Mouse (Mus musculus) kidney, embryonic 14.5 days (tissue): ENCODE measurements at regions not wholly inside any gene's neighbourhood (a gene's known extent, or its start where the extent isn't known, plus 50 kb on each side); places are given as distances from the start of the nearest gene placed in this dataset.

Source experiments
- ATAC-seq: fragments of 200-750 bp; cut with Nextera tagmentation; 2 replicates; pipeline ENCODE4 v1.8.0; 2017; ENCODE audit warnings: moderate number of reproducible peaks, mild to moderate bottlenecking, moderate TSS enrichment, moderate library complexity; ENCODE audit not compliant: low FRiP score, low TSS enrichment
- H3K27ac ChIP-seq: fragments of 300-500 bp; sonication (generic); 2 replicates; pipeline ENCODE4 v1.5.1; 2014; ENCODE audit warnings: low read depth, mild to moderate bottlenecking, low read length, moderate library complexity, mixed read lengths
- H3K27me3 ChIP-seq: fragments of 300-500 bp; sonication (generic); 2 replicates; pipeline ENCODE4 v1.6.1; 2014; ENCODE audit warnings: mild to moderate bottlenecking, low read length; ENCODE audit not compliant: control insufficient read depth, insufficient read depth
- H3K36me3 ChIP-seq: fragments of 300-500 bp; sonication (generic); 2 replicates; pipeline ENCODE4 v1.6.1; 2014; ENCODE audit warnings: low read length, mixed read lengths; ENCODE audit not compliant: control insufficient read depth, insufficient read depth
- H3K4me1 ChIP-seq: fragments of 300-500 bp; sonication (generic); 2 replicates; pipeline ENCODE4 v1.6.1; 2014; ENCODE audit warnings: low read length, mixed read lengths; ENCODE audit not compliant: control insufficient read depth, insufficient read depth
- H3K4me2 ChIP-seq: fragments of 300-500 bp; sonication (generic); replicated peaks from 2 replicates; pipeline ENCODE4 v1.6.1; 2014; ENCODE audit warnings: low read depth, mild to moderate bottlenecking, low read length
- H3K4me3 ChIP-seq: fragments of 300-500 bp; sonication (generic); 2 replicates; pipeline ENCODE4 v1.5.1; 2014; ENCODE audit warnings: mild to moderate bottlenecking, low read length
- H3K9ac ChIP-seq: fragments of 300-500 bp; sonication (generic); 2 replicates; pipeline ENCODE4 v1.6.1; 2014; ENCODE audit warnings: low read depth, mild to moderate bottlenecking, low read length, moderate library complexity
- H3K9me3 ChIP-seq: fragments of 300-500 bp; sonication (generic); 2 replicates; pipeline ENCODE4 v1.6.1; 2016; ENCODE audit warnings: low read length; ENCODE audit not compliant: control insufficient read depth
- WGBS: fragments of 180-500 bp; shearing (Covaris S2); extraction: QIAGEN DNeasy Blood & Tissue Kit; methylation state at CpG from one replicate; pipeline ENCODE4 v1.1.7; 2014; 5-methylcytosine and 5-hydroxymethylcytosine counted together

- Histone ChIP-seq H3K27ac (no peak overlapping the region), H3K4me2 (no peak overlapping the region), H3K9ac (no peak overlapping the region), H3K4me3 (no peak overlapping the region), H3K27me3 (no peaks in the 10 kb centered on the region), H3K36me3 (no peaks in the 10 kb centered on the region), H3K4me1 (no peaks in the 10 kb centered on the region), H3K9me3 (no peaks in the 10 kb centered on the region)
- 58% methylated on average over 5 of the region's 5 CpGs for WGBS
- no peak; the same call in 1 of the 2 replicates for ATAC-seq
Measured at GRCm38 (mm10) chr1:194334752-194335719, 283.0 kb upstream of the Plxna2 start.

DNA sequence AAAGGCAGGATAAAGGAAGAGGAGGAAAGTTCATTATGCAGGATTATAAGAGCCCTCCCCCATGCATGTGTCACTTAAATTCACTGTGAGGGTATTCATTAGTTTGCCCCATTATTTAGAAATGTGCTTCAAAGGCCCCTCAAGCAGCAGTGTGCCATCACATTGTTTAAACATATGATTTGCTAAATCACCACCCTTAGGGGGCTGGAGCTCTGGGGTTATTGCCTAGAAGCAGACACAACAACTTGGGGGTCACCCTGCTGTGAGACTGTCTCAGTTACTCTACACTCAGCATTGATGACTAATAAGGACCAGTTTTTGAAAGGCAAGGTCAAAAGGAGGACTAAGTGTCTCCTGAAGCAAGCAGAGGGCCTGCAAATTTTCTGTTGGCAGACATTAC, 285.4 kb upstream of the Plxna2 start:
- Histone ChIP-seq H3K36me3 (no peaks in the 10 kb centered on the region), H3K27ac (no peak overlapping the region), H3K9me3 (no peaks in the 10 kb centered on the region), H3K4me3 (no peak overlapping the region), H3K9ac (no peak overlapping the region), H3K4me2 (no peak overlapping the region), H3K4me1 (no peaks in the 10 kb centered on the region), H3K27me3 (no peaks in the 10 kb centered on the region)
- no peak for ATAC-seq

DNA sequence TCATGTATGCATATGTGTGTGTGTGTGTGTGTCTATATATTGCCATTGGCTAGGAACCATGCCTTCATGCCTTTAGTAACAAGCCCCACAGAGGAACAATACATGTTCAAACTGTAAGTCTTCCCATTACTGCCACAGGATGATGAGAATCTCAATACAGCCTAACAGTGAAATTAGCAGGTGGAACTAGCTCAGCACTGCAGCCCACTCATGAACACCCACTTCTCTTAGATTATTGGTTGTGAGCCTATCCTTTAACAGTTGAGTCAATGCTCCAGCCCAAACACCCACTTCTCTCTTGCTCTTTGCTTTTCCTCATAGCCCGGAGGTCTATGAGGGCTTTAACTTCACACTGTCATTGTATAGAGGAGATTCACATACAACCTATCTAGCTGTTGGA, 287.5 kb upstream of the Plxna2 start:
- 90% methylated on average over 1 of the region's 1 CpGs for WGBS
- no peaks in the 10 kb centered on the region for H3K9me3 ChIP-seq
- no peaks in the 10 kb centered on the region for H3K36me3 ChIP-seq
- H3K4me1 ChIP-seq, result no peaks in the 10 kb centered on the region
- H3K27ac ChIP-seq, result no peak overlapping the region
- ATAC-seq, result no peak
- H3K4me2 ChIP-seq, result no peak overlapping the region
- no peaks in the 10 kb centered on the region for H3K27me3 ChIP-seq
- H3K4me3 ChIP-seq, result no peak overlapping the region
- H3K9ac ChIP-seq, result no peak overlapping the region

DNA sequence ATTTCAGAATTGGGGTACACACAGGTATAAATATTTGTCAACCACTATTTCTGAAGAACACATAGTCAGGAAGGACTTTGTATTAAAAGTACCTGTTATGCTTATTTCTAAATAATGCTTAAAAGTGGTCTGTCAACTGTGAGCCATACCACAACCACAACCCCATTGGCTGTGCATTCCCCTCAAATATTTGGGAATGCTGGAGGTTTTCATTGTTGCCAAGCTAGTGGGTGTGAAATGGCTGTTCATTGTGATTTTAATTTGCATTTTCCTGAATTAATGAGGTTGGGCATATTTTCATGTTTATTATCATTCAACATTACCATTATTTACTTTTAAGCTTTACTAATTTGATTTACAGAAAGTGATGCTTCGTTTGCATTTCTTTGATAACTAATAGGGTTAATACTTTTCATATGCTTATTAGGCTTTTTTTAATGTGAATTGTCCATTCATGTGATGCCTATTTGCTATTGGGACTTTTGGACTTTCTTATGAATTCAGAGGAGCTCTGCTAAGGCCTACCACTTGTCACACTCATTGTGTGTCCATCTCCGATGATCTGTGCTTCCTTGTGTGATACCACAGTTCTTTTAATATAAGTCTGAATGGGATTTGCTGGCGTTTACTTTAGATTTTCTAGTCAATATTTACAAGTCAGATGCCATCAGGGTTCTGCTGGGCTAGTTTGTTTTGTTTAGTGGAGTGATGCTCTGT, 297.5 kb upstream of the Plxna2 start:
- no peak overlapping the region for H3K4me2 ChIP-seq
- no peak overlapping the region for H3K4me3 ChIP-seq
- no peaks in the 10 kb centered on the region for H3K27me3 ChIP-seq
- no peak overlapping the region for H3K27ac ChIP-seq
- no peaks in the 10 kb centered on the region for H3K36me3 ChIP-seq
- no peaks in the 10 kb centered on the region for H3K4me1 ChIP-seq
- no peaks in the 10 kb centered on the region; the same call in 1 of the 2 replicates for H3K9me3 ChIP-seq
- no peak for ATAC-seq
- no peak overlapping the region for H3K9ac ChIP-seq
- 86% methylated on average over 3 of the region's 3 CpGs for WGBS

DNA sequence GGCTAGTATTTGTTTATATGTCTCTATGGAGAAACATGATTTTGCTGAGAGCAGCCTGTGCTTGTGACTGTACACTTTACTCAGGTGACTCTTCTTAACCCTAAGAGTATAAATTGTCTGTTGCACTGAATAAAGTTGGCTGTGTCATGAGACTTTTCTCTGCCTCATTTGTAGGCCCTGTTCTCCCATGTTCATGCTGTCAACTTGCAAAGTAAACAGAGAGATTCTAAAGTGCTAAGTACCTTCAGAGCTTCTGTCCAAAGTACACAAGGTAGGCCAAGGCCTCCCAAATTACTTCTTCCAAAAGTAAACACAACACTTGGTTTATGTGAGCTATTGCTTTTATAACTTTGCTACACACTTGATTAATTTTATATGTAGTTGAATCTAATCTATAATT, 299.7 kb upstream of the Plxna2 start:
- Histone ChIP-seq H3K4me3 (no peak overlapping the region), H3K36me3 (no peaks in the 10 kb centered on the region), H3K9ac (no peak overlapping the region), H3K4me1 (no peaks in the 10 kb centered on the region), H3K4me2 (no peak overlapping the region), H3K9me3 (no peaks in the 10 kb centered on the region; the same call in 1 of the 2 replicates), H3K27ac (no peak overlapping the region), H3K27me3 (no peaks in the 10 kb centered on the region)
- ATAC-seq, result no peak

DNA sequence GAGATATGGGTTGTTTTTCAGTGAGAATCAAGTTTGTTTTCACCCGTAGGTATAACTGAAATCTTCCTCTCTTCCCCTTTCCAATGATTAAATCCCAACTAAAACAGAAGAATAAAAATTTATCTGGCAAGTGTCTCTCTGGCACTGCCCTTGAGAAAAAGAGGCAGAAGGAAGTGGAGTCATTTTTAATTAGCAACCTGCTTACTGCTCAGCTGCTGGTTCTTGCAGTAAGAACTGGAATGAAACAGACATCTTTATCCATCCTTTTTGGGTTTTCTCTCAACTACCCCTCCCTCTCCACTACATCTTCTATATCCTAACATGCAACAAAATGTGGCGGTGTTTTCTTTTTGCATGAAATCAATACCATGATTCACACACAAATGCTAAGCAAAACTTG, 302.4 kb upstream of the Plxna2 start:
- no peak overlapping the region for H3K4me2 ChIP-seq
- no peak for ATAC-seq
- no peak overlapping the region for H3K4me3 ChIP-seq
- no peak overlapping the region for H3K27ac ChIP-seq
- no peaks in the 10 kb centered on the region for H3K36me3 ChIP-seq
- no peak overlapping the region for H3K9ac ChIP-seq
- WGBS, result 92% methylated on average over 2 of the region's 2 CpGs
- no peaks in the 10 kb centered on the region; the same call in 1 of the 2 replicates for H3K9me3 ChIP-seq
- H3K4me1 ChIP-seq, result no peaks in the 10 kb centered on the region
- no peaks in the 10 kb centered on the region for H3K27me3 ChIP-seq

- peak; percentile 79; the same call in 1 of the 2 replicates for ATAC-seq
- no peaks in the 10 kb centered on the region for H3K27me3 ChIP-seq
- H3K36me3 ChIP-seq, result no peaks in the 10 kb centered on the region
- H3K4me2 ChIP-seq, result no peak overlapping the region
- no peaks in the 10 kb centered on the region for H3K9me3 ChIP-seq
- H3K4me3 ChIP-seq, result no peak overlapping the region
- no peaks in the 10 kb centered on the region; the same call in 1 of the 2 replicates for H3K4me1 ChIP-seq
- H3K9ac ChIP-seq, result no peak overlapping the region
- no peak overlapping the region for H3K27ac ChIP-seq
- WGBS, result 3% methylated on average over 2 of the region's 2 CpGs
Measured at GRCm38 (mm10) chr1:194310373-194310772, 307.6 kb upstream of the Plxna2 start.

DNA sequence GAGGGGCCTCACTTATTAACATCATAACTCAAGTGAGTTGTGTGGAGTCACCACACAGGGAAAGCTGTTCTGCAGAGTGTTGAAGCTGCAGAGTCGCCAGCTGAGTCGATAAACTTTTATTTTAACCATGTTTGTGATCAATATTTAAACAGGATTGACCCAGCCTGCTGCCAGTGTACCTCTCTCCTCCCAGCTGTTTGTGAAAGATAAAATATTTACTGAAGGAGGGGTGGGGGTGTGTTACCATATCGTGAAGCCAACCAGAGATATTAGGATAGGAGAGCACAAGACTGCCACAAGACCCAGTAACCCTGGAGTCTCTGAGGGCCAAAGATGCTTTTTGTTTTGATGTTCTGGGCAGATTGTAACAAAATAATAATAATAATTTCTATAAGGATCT, 309.4 kb upstream of the Plxna2 start:
- no peak overlapping the region for H3K4me3 ChIP-seq
- H3K4me1 ChIP-seq, result no peaks in the 10 kb centered on the region; the same call in 1 of the 2 replicates
- no peaks in the 10 kb centered on the region for H3K36me3 ChIP-seq
- no peak overlapping the region for H3K9ac ChIP-seq
- WGBS, result 86% methylated on average over 3 of the region's 3 CpGs
- H3K4me2 ChIP-seq, result no peak overlapping the region
- no peaks in the 10 kb centered on the region for H3K9me3 ChIP-seq
- no peak overlapping the region for H3K27ac ChIP-seq
- no peak for ATAC-seq
- no peaks in the 10 kb centered on the region for H3K27me3 ChIP-seq

GRCm38 (mm10) chr1:194303951-194304350, 314.1 kb upstream of the Plxna2 start:
- ATAC-seq, result no peak
- no peak overlapping the region for H3K9ac ChIP-seq
- no peaks in the 10 kb centered on the region for H3K9me3 ChIP-seq
- WGBS, result 76% methylated on average over 1 of the region's 1 CpGs
- H3K36me3 ChIP-seq, result no peaks in the 10 kb centered on the region
- H3K27ac ChIP-seq, result no peak overlapping the region
- no peaks in the 10 kb centered on the region for H3K27me3 ChIP-seq
- no peak overlapping the region for H3K4me2 ChIP-seq
- no peaks in the 10 kb centered on the region for H3K4me1 ChIP-seq
- no peak overlapping the region for H3K4me3 ChIP-seq
